Comparison of ENCODE assay signal across 8 mouse cellular contexts in genomic region chr17:24469336-24469909, GRCm38 (mm10). TPM values are rescaled to one million over a fixed set of nuclear protein-coding genes. Genes with fewer than 3 reads are reported as not detected.
A peak's percentile ranks its signal among the peaks of the same experiment; 100 is the strongest.
DNase-seq lines count a peak whose midpoint lies in the region; ATAC-seq and TF ChIP-seq lines count a peak whose summit lies in the region.

No protein-coding gene starts in this region.

- no peak for DNase-seq in lung, postnatal 14 days
- no peak for DNase-seq in forebrain, embryonic 10.5 days (ENCODE audit: extremely low spot score, low spot score)
- no peak for DNase-seq in limb, embryonic 11.5 days (ENCODE audit: low spot score)
- no peak for DNase-seq in T-cell, adult 2 months (ENCODE audit: low spot score)
- no peak for DNase-seq in cerebellum, adult 8-10 months
- DNase-seq in spleen, postnatal 4 days (ENCODE audit: low spot score in 2 of 2) = no peak

- H3K9me3 ChIP-seq in lung, embryonic 16.5 days (ENCODE audit: control insufficient read depth, low read length) = no peaks in the 10 kb centered on the region
- H3K9me3 ChIP-seq in forebrain, embryonic 10.5 days = no peaks in the 10 kb centered on the region
- H3K9me3 ChIP-seq in limb, embryonic 11.5 days (ENCODE audit: control insufficient read depth, low read length) = no peaks in the 10 kb centered on the region

- TF ChIP-seq CTCF in olfactory bulb, adult 2 months (IDR thresholded peaks at IDR 0.05; ENCODE audit: insufficient read depth, low read depth, low read length) = no peak

- H3K27ac ChIP-seq in lung, embryonic 16.5 days (ENCODE audit: low read length) = peak overlapping the region; percentile 89
- peak overlapping the region; percentile 93 for H3K27ac ChIP-seq in forebrain, embryonic 10.5 days
- H3K27ac ChIP-seq in limb, embryonic 11.5 days (replicated peaks; ENCODE audit: low read depth, low read length) = 0 out of 2 replicates have a peak overlapping the region, but pooled peaks have one; percentile 49
- H3K27ac ChIP-seq in olfactory bulb, adult 2 months (ENCODE audit: insufficient read depth, low read depth, low read length) = peak overlapping the region; percentile 81

- TF ChIP-seq POLR2A in olfactory bulb, adult 2 months (IDR thresholded peaks at IDR 0.05; ENCODE audit: insufficient read depth, low read depth, low read length) = no peak

- H3K4me1 ChIP-seq in lung, embryonic 16.5 days (replicated peaks; ENCODE audit: control insufficient read depth, insufficient read depth, low read length) = peaks cover 23% of the 10 kb centered on the region
- peaks cover 41% of the 10 kb centered on the region for H3K4me1 ChIP-seq in forebrain, embryonic 10.5 days
- H3K4me1 ChIP-seq in limb, embryonic 11.5 days (ENCODE audit: control insufficient read depth, insufficient read depth, low read length) = peaks cover 12% of the 10 kb centered on the region
- peaks cover 29% of the 10 kb centered on the region for H3K4me1 ChIP-seq in olfactory bulb, adult 2 months (ENCODE audit: control insufficient read depth, insufficient read depth, low read length)

- no peak for ATAC-seq in lung, embryonic 16.5 days (ENCODE audit: low read depth)
- no peak for ATAC-seq in limb, embryonic 11.5 days (ENCODE audit: insufficient number of reproducible peaks, low FRiP score, low TSS enrichment, low read depth)

- peak overlapping the region; percentile 94 for H3K4me2 ChIP-seq in lung, embryonic 16.5 days (ENCODE audit: low read depth, low read length)
- H3K4me2 ChIP-seq in limb, embryonic 11.5 days (ENCODE audit: low read depth, severe bottlenecking) = peak overlapping the region; percentile 98

- peak overlapping the region; percentile 94 for H3K9ac ChIP-seq in lung, embryonic 16.5 days (ENCODE audit: low read length)
- H3K9ac ChIP-seq in limb, embryonic 11.5 days (ENCODE audit: low read length) = peak overlapping the region; percentile 73; the same call in 1 of the 2 replicates

- 16% methylated on average over 7 of the region's 7 CpGs for WGBS in lung, embryonic 16.5 days
- 16% methylated on average over 7 of the region's 7 CpGs for WGBS in forebrain, embryonic 10.5 days
- 15% methylated on average over 7 of the region's 7 CpGs for WGBS in limb, embryonic 11.5 days
- 19% methylated on average over 7 of the region's 7 CpGs for WGBS in olfactory bulb, adult 2 months

- H3K27me3 ChIP-seq in lung, embryonic 16.5 days (ENCODE audit: control insufficient read depth, insufficient read depth, low read depth, low read length) = no peaks in the 10 kb centered on the region
- H3K27me3 ChIP-seq in forebrain, embryonic 10.5 days (ENCODE audit: poor library complexity, severe bottlenecking) = no peaks in the 10 kb centered on the region
- H3K27me3 ChIP-seq in limb, embryonic 11.5 days (ENCODE audit: control insufficient read depth, insufficient read depth, low read length) = no peaks in the 10 kb centered on the region

- peak overlapping the region; percentile 86 for H3K4me3 ChIP-seq in lung, embryonic 16.5 days (ENCODE audit: low read length)
- peak overlapping the region; percentile 95 for H3K4me3 ChIP-seq in forebrain, embryonic 10.5 days
- H3K4me3 ChIP-seq in limb, embryonic 11.5 days (ENCODE audit: low read depth, low read length) = peak overlapping the region; percentile 65
- peak overlapping the region; percentile 76 for H3K4me3 ChIP-seq in olfactory bulb, adult 2 months (ENCODE audit: insufficient read depth, low read depth, low read length)

- no peaks in the 10 kb centered on the region for H3K36me3 ChIP-seq in lung, embryonic 16.5 days (ENCODE audit: control insufficient read depth, insufficient read depth, low read length)
- peaks cover 27% of the 10 kb centered on the region for H3K36me3 ChIP-seq in forebrain, embryonic 10.5 days (replicated peaks)
- H3K36me3 ChIP-seq in limb, embryonic 11.5 days (ENCODE audit: control insufficient read depth, insufficient read depth, low read length) = peaks cover 5% of the 10 kb centered on the region; the same call in 1 of the 2 replicates

RNA-seq across cellular contexts. Expression of gene E4f1, which starts 0.7 kb away (rescaled TPM):
- polyA plus RNA-seq in lung, embryonic 16.5 days (2015; fragmentation: Nextera tagmentation; extraction: Ambion mirVana) = 28.8 and 30.5 TPM in 2 replicates
- 32.7 and 35.2 TPM in 2 replicates for polyA plus RNA-seq in forebrain, embryonic 10.5 days (2016; fragmentation: Nextera tagmentation; extraction: Ambion mirVana)
- 23.9 and 26.3 TPM in 2 replicates for polyA plus RNA-seq in limb, embryonic 11.5 days (2014; fragmentation: Nextera tagmentation; extraction: Ambion mirVana)
- polyA plus RNA-seq in olfactory bulb, adult 2 months (2012; ENCODE audit: insufficient read depth, insufficient read length, low replicate concordance, missing spikeins) = not detected in 2 replicates

RNA-seq across cellular contexts. Expression of gene Pgp, which starts 0.8 kb away (rescaled TPM):
- polyA plus RNA-seq in lung, embryonic 16.5 days (2015; fragmentation: Nextera tagmentation; extraction: Ambion mirVana) = 43.9 and 50.6 TPM in 2 replicates
- polyA plus RNA-seq in forebrain, embryonic 10.5 days (2016; fragmentation: Nextera tagmentation; extraction: Ambion mirVana) = 79.7 and 85.3 TPM in 2 replicates
- 64.1 and 67.3 TPM in 2 replicates for polyA plus RNA-seq in limb, embryonic 11.5 days (2014; fragmentation: Nextera tagmentation; extraction: Ambion mirVana)
- polyA plus RNA-seq in olfactory bulb, adult 2 months (2012; ENCODE audit: insufficient read depth, insufficient read length, low replicate concordance, missing spikeins) = not detected in 2 replicates

RNA-seq across cellular contexts. Expression of gene Bricd5, which starts 4.3 kb away (rescaled TPM):
- polyA plus RNA-seq in lung, embryonic 16.5 days (2015; fragmentation: Nextera tagmentation; extraction: Ambion mirVana) = not detected in 2 replicates
- 0.23 and 0.25 TPM in 2 replicates for polyA plus RNA-seq in forebrain, embryonic 10.5 days (2016; fragmentation: Nextera tagmentation; extraction: Ambion mirVana)
- polyA plus RNA-seq in limb, embryonic 11.5 days (2014; fragmentation: Nextera tagmentation; extraction: Ambion mirVana) = 0.21 and 0.51 TPM in 2 replicates
- not detected in 2 replicates for polyA plus RNA-seq in olfactory bulb, adult 2 months (2012; ENCODE audit: insufficient read depth, insufficient read length, low replicate concordance, missing spikeins)

RNA-seq across cellular contexts. Expression of gene Mlst8, which starts 9.5 kb away (rescaled TPM):
- polyA plus RNA-seq in lung, embryonic 16.5 days (2015; fragmentation: Nextera tagmentation; extraction: Ambion mirVana) = 28.1 and 29.8 TPM in 2 replicates
- 36.8 and 40.0 TPM in 2 replicates for polyA plus RNA-seq in forebrain, embryonic 10.5 days (2016; fragmentation: Nextera tagmentation; extraction: Ambion mirVana)
- polyA plus RNA-seq in limb, embryonic 11.5 days (2014; fragmentation: Nextera tagmentation; extraction: Ambion mirVana) = 30.3 and 36.2 TPM in 2 replicates
- polyA plus RNA-seq in olfactory bulb, adult 2 months (2012; ENCODE audit: insufficient read depth, insufficient read length, low replicate concordance, missing spikeins) = not detected in 2 replicates

RNA-seq across cellular contexts. Expression of gene Caskin1, which starts 19.0 kb away (rescaled TPM):
- 0.59 and 0.96 TPM in 2 replicates for polyA plus RNA-seq in lung, embryonic 16.5 days (2015; fragmentation: Nextera tagmentation; extraction: Ambion mirVana)
- polyA plus RNA-seq in forebrain, embryonic 10.5 days (2016; fragmentation: Nextera tagmentation; extraction: Ambion mirVana) = 3.8 and 4.3 TPM in 2 replicates
- polyA plus RNA-seq in limb, embryonic 11.5 days (2014; fragmentation: Nextera tagmentation; extraction: Ambion mirVana) = 2.3 and 2.5 TPM in 2 replicates
- not detected in 2 replicates for polyA plus RNA-seq in olfactory bulb, adult 2 months (2012; ENCODE audit: insufficient read depth, insufficient read length, low replicate concordance, missing spikeins)
